Mouse (Mus musculus) hindlimb bud, embryonic 11.5 days (tissue): Measurements from ENCODE around the gene Gm17409.

ENCODE experiments used
- DNase-seq: peaks from one replicate; pipeline ENCODE4 v3.0.0-alpha.2; 2012; ENCODE audit warnings: low read depth, low spot score; ENCODE audit errors: extremely low spot score

Gm17409 gene

DNA sequence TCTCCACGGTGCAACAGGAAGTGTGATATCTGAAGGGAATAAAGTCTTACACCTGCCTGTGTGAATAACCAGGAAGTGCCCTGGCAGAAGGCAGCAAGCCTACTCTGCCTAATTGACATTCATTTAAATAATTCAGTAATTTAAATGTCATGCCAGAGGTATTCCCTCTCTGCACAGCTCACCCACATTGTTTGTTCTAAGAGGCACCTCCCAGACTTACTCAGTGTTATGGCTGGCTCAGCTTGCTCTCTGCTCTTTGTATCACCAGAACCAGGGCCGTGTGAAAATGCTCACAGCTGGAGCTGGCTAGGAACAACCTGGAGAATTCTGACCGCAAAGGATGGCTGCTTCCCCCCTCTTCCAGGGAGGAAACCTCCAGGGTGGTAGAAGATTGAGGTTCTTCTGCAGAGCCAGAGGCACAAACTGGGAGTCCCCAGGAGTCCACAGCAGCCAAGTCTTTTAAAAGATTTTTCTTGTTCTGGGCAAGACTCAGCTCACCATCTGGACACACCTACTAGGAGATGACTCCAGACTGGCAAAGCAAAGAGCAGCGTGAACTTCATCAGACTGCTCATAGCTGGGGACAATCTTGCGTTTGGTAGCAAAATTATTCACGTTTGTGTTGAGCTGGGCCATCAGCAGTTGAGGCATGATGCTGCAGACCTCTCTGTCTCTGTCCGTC lies 14.5 kb downstream of the Gm17409 start:
- DNase-seq: no peak

DNA sequence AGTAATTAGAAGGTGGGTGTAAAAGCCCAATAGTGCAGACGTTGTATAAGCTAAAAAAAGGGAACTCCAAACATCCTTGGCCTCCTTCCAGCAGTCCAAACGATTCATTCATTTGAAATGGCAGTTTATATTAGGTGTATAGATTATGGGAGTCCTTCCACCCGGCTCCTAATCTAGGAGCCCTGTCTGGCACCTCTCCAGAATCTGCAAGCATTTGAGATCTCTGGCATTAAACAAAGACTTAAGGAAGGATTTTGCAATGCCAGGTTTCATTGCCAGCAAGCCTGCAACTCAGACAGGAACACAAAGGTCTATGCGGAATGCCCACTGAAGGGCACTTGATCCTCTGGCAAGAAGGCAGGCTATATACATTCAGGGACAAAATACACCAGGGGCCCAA lies 15.2 kb downstream of the Gm17409 start:
- no peak for DNase-seq

DNA sequence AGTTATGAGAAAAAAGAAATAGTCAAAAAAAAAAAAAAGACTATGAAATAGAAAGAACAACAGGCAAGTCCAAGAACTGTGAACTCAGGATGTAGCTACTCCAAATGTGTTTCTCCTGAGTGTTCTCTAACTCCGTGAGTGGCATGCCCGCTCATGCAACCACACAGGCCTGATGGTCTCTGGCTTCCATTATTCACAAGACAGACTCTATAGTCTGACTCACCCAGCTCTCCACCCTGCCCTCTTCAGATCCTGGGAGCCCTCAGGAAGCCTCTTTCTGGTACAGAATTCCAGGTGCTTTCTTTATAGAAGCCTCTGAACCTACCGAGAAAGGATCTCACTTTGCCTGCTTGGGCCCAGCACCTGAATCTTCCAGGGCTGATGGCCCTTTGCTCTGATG lies 15.8 kb downstream of the Gm17409 start:
- DNase-seq: no peak

DNA sequence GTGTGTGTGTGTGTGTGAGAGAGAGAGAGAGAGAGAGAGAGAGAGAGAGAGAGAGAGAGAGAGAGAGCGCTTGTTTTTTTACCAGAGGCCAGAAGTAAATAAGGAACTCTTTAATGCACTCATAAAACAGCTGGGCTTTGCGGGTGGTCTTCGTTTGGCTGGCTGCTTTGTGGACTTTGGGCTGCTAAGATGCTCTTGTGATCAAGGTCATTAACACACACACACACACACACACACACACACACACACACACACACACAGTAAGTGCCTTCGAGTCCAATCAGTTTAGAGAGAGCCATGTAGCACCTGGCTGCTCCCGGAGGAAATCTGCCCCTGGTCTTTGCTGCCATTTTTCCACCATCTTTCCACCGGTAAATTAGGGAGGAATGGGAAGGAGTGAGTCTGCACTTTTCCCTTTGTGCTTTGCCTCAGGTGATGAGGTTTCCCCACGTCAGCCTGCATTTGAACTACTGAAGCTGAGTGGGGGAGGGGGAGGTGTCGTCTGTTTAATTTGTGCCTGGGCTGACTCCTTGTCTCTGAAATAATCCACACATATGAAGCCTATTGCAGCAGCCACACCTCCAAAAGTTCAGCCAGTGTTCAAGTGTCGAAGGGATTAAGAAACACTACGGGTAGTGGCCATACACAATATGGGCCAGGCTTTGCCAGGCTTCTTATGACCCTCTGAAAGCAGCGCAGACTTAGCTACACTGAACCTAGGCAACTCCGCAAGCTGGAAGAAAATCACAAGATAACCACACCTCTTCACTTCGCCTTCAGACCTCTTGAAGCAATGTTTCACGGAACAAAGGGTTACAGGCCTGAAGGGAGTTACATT lies 16.7 kb downstream of the Gm17409 start:
- DNase-seq: peak; percentile 20

DNA sequence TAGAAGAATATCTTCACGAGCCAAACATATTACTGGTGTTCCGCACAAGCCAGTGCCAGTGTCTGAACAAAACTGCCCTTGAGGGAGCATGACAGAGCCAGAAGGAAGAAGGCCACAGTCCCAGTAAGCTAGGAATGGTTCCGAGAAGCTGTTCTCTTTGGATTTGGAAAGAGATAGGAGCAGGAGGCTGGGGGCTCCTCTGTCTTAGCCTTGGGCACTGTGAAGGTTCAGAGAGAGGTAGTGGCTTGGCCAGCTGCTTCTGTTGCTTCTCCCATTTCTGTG lies 17.3 kb downstream of the Gm17409 start:
- DNase-seq: no peak

DNA sequence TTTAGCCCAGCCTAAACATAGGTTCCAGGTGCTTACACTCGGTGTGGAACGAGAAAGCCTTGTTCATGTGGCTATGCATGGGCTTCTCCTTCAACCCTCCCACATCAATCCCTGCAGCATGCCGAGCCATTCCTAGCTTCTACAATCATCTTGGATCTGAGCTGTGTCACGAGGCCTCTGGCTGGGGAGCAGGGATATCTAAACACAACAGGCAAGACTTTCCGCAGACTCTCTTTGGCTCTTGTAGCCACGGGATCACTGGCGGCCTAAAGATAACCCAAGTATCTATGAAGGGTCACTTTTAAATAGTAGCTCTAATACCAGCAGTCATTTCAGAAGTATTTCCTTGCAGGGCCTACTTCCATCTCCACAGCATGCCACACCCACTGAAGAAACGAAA lies 18.5 kb downstream of the Gm17409 start:
- DNase-seq: no peak

DNA sequence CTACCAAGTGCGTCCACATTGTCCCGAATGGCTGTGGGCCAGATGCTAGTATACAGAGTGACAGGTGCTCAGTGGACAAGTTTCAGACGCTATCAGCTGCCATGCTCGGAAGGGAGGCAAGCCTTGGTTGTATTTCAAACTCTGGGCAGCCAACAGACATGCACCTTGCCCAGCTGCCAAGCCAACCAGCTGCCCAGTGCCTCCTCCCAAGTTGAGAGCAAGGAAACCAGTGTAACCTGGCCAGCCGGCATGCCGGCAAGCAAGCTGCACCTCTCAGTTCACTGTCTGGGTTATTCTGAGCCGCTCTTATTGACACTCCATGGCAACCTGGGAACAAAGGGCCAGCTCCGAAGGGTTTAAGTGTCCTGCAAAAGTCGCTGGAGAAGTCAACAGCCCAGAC lies 19.4 kb downstream of the Gm17409 start:
- no peak for DNase-seq

DNA sequence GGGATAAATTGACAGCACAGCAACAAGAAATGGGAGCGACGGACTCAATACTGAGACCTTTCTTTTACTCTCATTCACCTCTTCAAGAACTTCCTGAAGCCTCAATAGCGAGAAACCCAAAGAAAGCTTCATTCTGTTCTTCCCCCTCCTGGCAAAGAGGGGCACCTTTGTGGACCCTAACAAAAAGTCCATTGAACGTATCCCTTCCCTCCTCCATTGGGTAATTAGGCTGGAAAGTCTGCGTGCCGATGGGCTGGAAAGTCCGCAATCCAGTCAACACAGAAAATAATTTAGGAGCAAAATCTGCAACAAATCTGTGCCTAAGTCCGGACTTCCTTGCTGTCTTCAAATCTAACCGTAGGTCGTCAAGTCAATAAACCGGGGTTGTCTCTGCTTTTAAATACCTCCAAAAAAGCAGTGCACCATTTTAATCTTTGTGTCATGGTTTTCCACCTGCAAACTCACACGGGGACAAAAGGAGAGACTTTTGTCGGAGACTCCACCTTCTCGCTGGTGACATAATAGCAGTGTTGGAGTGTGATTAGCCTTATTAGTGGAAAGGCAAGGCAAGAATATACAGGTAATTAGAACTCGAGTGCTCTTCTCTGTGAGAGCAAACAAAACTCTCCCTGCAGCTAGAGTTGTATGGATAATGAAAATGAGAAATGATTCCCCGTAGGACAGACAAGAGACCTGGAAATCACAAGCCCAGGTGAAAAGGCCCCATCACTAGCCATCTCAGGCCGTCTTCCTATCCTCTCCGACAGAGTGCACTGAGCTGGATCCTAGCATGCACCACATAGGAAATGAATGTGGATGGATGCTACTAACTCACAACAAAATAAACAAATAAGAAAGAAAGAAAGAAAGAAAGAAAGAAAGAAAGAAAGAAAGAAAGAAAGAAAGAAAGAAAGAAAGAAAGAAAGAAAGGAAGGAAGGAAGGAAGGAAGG lies 24.0 kb downstream of the Gm17409 start:
- no peak for DNase-seq

DNA sequence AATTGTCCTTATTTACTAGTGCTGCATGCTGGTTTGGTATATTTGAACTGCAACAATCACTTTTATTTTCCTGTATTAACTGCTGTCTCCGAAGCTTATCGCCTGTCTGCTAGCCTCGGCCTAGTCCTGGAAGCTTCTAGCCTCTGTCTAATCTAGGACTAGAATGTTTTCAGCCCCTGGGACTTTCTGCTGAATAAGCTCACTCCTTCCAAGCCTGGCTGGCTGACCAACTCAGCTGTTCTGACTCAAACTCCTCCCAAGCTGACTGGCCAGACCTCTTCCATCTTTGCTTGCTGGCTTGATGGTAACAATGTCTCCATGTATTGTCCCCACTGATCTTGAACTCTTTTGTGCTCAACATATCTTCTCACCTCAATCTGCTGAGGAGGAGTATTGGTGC lies 25.4 kb downstream of the Gm17409 start:
- no peak for DNase-seq

DNA sequence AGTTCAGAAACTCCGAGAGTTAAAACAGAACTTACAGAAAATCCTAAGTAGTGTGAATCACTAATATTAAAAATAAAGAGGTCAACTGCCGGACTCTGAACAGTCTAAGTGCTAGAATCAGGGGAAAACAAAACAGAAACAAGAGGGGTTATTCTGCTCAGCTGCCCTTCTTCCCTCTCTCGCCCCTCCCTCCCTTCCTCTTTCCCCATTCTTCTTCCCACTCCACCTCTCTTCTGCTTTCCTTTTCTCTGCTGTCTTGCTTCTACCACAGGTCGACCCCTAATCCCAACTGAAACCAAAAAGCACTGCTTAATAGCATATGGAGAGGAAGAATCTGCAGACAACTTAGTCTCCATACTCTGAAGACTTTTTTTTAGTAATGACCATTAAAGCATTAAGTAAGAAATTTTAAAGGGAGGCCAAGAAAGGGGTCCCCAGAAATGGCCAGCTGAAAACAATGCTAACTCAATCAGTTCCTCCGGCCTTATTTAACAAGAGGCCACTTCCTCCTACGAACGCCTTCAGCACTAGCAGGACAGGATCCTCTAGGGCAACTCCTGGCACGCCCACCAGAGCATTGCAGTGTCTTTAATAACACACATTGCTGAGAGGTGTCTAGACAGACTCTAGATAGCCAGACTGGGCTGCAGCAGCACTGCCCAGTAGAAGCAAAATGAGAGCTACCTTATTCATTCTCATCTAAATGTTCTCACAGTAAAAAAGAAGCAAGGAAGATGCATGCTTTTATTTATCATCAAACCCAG lies 26.9 kb downstream of the Gm17409 start:
- DNase-seq: no peak

DNA sequence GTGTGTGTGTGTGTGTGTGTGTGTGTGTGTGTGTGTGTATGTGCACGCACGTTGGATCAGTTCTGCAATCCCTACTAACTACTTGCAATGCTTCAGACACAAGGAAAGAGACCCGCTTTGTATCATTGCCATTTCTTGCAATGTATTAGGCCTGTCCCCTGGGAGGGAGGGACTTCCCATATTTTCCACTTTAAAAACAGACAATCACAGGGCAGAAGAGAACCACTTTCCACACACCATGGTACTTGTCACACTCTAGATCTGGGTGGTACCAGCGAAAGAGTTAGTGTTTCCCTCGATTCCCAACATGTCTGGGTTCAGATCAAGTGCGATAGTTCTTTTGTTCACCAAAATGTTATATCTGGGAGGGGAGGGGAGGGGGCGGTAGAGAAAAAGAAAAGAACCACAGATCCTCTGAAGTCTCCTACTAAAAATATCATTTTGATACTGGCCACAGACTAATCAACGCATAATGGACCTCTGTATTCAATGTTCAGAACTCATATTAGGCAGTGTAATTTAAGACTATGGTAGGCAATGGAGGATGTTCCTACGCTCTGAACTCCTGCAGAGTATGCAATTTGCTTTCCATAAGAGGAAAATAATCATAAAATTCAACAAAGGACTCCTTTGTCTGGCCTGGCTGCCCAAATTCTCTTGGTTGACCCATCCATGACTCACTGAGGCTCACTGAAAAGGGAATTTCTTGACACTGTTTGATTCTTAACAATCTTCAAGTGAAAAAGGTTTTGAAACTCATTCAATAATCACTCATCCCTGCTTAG lies 35.6 kb downstream of the Gm17409 start:
- DNase-seq: no peak

DNA sequence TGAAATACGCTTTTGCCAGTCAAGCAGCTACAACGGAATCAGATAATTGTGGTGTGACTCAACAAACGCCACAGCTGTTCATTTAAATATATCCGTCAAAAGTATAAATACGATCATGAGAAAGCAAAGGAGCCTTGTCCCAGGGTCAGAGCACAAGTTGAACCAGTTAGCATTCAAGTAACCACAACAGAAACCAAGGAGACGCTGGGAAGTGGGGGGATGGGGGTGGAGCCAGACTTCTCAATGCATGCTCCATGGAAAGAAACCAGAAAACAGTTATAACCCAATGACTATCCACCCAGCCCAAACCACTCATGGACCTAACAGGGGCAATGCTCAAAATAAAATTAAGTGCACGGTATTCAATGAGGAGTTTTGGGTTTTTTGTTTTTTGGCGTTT lies 40.3 kb downstream of the Gm17409 start:
- no peak for DNase-seq

DNA sequence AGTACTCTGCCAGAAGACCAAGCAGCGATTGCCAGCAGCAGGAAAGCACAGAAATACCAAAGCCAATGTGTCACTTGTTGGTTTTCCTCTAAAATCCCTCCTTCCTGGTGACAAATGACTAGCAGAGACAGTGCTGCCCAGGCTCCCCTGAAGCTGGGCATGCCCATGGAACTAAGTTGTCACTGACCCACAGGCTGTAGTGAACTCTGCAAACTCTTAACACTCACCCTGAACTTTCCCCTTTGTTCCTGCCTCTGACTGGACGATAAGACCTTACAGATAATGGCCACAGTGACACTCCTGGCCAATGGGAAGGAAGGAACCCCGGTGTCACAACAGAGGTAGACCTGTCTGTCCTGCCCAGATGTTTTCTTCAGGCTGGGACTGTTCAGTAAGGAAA lies 43.3 kb downstream of the Gm17409 start:
- no peak for DNase-seq

DNA sequence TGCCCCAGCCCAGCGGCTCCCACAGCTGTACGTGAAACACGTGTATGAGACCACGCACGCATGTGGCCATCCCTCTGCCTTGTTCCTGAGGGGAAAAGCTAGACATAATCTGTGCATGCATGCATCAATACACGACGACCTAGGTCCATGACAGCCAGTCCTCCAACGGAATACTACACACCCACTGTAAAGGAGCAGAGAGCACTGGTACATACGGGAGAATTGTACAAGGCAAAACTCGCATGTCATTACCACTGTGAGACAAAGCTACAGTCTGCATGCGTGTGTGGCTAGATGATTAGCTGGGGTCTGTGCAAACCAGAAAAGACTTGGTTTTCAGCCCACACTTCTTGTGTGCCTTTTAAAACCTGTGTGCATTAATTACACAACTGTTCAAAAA lies 44.6 kb downstream of the Gm17409 start:
- no peak for DNase-seq

DNA sequence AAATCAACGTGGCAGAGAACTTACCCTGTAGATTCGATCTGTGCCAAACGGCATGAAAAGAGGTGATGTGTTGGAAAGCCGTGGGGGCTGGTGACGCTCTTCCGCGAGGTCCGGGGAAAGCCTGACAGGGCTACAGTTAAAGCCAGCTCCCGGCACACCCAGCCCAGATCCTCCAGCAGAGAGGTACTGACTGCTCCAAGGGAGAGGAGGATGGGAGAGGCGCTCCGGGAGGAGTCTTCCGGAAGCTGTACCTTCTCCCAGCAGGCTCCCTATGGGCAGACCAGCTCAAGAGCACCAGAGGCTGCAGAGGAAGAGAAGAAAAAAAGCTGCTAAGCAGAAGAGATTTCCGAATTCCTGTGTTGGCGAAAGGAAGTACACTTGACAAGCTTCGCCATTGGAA lies 46.1 kb downstream of the Gm17409 start:
- DNase-seq: no peak

DNA sequence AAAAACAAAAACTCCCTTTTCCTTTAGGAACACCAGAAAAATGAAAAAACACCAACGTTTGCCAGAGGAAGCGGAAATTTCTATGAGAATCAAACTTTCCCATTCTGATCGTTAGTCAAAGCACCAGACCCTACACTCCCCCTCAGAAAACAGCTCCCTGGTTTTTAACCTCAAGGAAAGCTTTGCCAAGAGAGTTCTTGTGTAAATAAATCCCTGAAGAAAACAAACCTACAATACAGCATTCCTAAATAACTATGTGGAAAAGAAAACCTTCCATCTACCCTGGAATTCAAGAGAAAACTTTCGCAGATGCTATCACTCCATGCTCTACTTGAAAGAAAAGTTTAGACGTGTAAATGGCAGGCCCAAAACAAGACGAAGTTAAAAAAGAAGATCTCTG lies 47.0 kb downstream of the Gm17409 start:
- no peak for DNase-seq

DNA sequence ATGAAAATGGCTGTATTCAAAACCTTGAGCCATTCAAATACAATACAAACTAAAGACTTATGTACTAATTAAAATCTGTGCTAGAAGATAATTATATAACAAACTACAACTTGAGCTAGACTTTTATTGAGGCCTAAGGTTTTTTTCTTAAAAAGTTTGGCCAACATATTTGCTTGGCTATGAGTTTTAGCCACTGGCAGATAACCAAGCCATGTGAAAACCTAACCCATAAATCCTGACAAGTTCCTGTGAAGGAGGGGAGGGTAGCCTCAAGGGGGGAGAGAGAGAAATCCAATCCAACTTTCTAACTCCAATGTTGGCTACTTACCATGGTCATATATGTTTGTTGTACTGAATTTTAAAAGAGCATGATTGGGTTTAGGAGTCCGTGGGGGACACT lies 48.6 kb downstream of the Gm17409 start:
- DNase-seq: no peak
